Mouse (Mus musculus): ENCODE data around the gene Mrgprh. TPM values are rescaled to one million over a fixed set of nuclear protein-coding genes. Genes with fewer than 3 reads are reported as not detected.

The Mrgprh gene
- polyA plus RNA-seq, 1 experiment from 2014 or later: not detected

Small RNAs within 50 kb of the gene (microRNA-seq; reads per million reads assigned to microRNA genes)
- gene Gm24085: not detected

Other genes with a start within 250 kb of the Mrgprh start
- gene Slc22a1, start 200.2 kb upstream of the Mrgprh start, polyA plus RNA-seq (2015; fragmentation: Nextera tagmentation; extraction: Ambion mirVana): not detected in 2 replicates
- gene Igf2r, start 106.4 kb upstream of the Mrgprh start, polyA plus RNA-seq (2015; fragmentation: Nextera tagmentation; extraction: Ambion mirVana): 12.3 and 12.5 TPM in 2 replicates
- 0.17 and 0.32 TPM in 2 replicates for gene Mas1, start 7.9 kb upstream of the Mrgprh start, polyA plus RNA-seq (2015; fragmentation: Nextera tagmentation; extraction: Ambion mirVana)
- 2.0 and 2.2 TPM in 2 replicates for gene Pnldc1, start 34.2 kb downstream of the Mrgprh start, polyA plus RNA-seq (2015; fragmentation: Nextera tagmentation; extraction: Ambion mirVana)
- 406 and 411 TPM in 2 replicates for gene Tcp1, start 39.7 kb downstream of the Mrgprh start, polyA plus RNA-seq (2015; fragmentation: Nextera tagmentation; extraction: Ambion mirVana)
- gene Mrpl18, start 40.3 kb downstream of the Mrgprh start, polyA plus RNA-seq (2015; fragmentation: Nextera tagmentation; extraction: Ambion mirVana): 140 and 142 TPM in 2 replicates
- gene Acat3, start 64.6 kb downstream of the Mrgprh start, polyA plus RNA-seq (2015; fragmentation: Nextera tagmentation; extraction: Ambion mirVana): 0.95 and 1.5 TPM in 2 replicates
- 331 and 342 TPM in 2 replicates for gene Acat2, start 84.7 kb downstream of the Mrgprh start, polyA plus RNA-seq (2015; fragmentation: Nextera tagmentation; extraction: Ambion mirVana)
- gene Wtap, start 118.1 kb downstream of the Mrgprh start, polyA plus RNA-seq (2015; fragmentation: Nextera tagmentation; extraction: Ambion mirVana): 136 and 140 TPM in 2 replicates
- gene Sod2, start 130.8 kb downstream of the Mrgprh start, polyA plus RNA-seq (2015; fragmentation: Nextera tagmentation; extraction: Ambion mirVana): 117 and 121 TPM in 2 replicates
- gene Gpr31b, start 176.3 kb downstream of the Mrgprh start, polyA plus RNA-seq (2015; fragmentation: Nextera tagmentation; extraction: Ambion mirVana): not detected in 2 replicates
- 0.23 TPM in 1 of 2 replicates, not detected in the other for gene Tcp10b, start 185.1 kb downstream of the Mrgprh start, polyA plus RNA-seq (2015; fragmentation: Nextera tagmentation; extraction: Ambion mirVana)

Data from hindbrain, embryonic 13.5 days (tissue).